ENCODE assay signal across 8 mouse cellular contexts in the genomic region with DNA sequence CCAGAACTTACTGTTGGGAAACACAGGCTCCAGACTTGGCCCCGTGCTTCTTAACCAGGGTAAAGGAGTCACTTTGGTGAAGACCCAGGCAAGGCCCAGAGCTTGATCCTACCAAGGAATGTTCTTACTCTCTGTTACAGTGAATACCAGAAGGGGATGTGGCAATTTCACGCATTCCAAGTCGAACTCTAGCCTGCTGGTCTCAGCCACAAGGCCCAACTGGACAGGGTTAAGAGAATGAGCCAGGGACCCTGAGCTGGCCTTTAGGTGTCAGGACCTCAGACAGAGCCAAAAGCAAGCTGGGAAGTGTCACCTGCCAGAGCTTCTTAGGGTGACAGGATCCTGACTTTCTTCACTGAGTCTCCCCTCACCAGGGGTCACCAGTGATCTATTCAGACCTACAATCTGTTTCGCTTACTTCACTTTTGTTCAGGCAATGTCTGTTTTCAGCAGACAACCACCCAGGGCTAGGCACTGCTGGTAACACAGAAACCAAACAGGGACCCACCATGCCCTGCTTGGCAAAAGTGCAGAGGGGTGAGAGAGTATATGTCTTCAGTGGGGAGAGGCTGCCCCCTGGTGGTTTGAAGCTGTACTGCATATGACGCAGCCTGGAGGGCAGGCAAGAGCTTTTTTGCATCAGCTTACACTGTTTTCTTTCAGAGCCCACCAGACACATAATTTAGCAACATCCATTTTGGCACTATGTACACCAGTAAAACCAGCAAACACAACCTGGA.
DNase-seq lines count a peak whose midpoint lies in the region; TF ChIP-seq lines count a peak whose summit lies in the region.

No protein-coding gene starts in this region.

- no peak overlapping the region for H3K27ac ChIP-seq in ES-E14 (ENCODE audit: insufficient read depth, low read depth, low read length, poor library complexity, severe bottlenecking)

- no peaks in the 10 kb centered on the region for H3K9me3 ChIP-seq in ES-E14 (ENCODE audit: control insufficient read depth, insufficient read depth, low read depth, low read length)

- DNase-seq in ES-E14 (ENCODE audit: low read depth, low spot score) = peak; percentile 54
- DNase-seq in adrenal gland, postnatal 14 days = peak; percentile 87
- peak; percentile 60 for DNase-seq in embryo, embryonic 11.5 days (ENCODE audit: low read depth, low spot score)
- DNase-seq in heart, adult 8-10 months (ENCODE audit: low spot score) = peak; percentile 42
- peak; percentile 14 for DNase-seq in layer of hippocampus, adult 9-11 months
- DNase-seq in lung, postnatal 25 days (ENCODE audit: low spot score) = peak; percentile 57
- peak; percentile 68 for DNase-seq in right cerebral cortex, postnatal 25 days
- peak; percentile 58 to 63 for DNase-seq in urinary bladder, postnatal 36 days (ENCODE audit: low spot score in 2 of 2)

- H3K9ac ChIP-seq in ES-E14 (ENCODE audit: insufficient read depth, low read depth, low read length, poor library complexity, severe bottlenecking) = no peak overlapping the region

- no peaks in the 10 kb centered on the region for H3K4me1 ChIP-seq in ES-E14 (ENCODE audit: control insufficient read depth in 2 of 2, insufficient read depth in 2 of 2, low read length in 2 of 2, poor library complexity in 1 of 2)

- H3K36me3 ChIP-seq in ES-E14 (ENCODE audit: control insufficient read depth, insufficient read depth, low read length, poor library complexity, severe bottlenecking) = no peaks in the 10 kb centered on the region

- in situ Hi-C loops in ES-E14 (cut with MboI; ENCODE audit: low sequenced_read_pairs in 2 of 2, unreplicated experiment in 2 of 2) = loop anchor here (25.0 kb wide), 1 partner anchor 345 kb away; the partner anchor contains the start of genes Hmx2 (in 2 of the 2) and Hmx3 (in 2 of the 2)

- no peak overlapping the region for H3K4me3 ChIP-seq in ES-E14 (ENCODE audit: insufficient read depth in 1 of 2, low read depth in 1 of 2, low read length in 2 of 2, poor library complexity in 1 of 2, severe bottlenecking in 1 of 2)

TF ChIP-seq in ES-E14, 5 proteins besides CTCF, POLR2A, EP300 and RAD21:
- no peak for TF ChIP-seq HCFC1 (IDR thresholded peaks at IDR 0.05; ENCODE audit: borderline replicate concordance, insufficient read depth, low read length)
- peak; percentile 98 for TF ChIP-seq ZC3H11A (IDR thresholded peaks at IDR 0.05; ENCODE audit: borderline replicate concordance, low read depth, low read length)
- TF ChIP-seq MAFK (IDR thresholded peaks at IDR 0.05; ENCODE audit: insufficient read depth, low read depth, low read length) = no peak
- no peak for TF ChIP-seq CHD2 (IDR thresholded peaks at IDR 0.05; ENCODE audit: low read depth, low read length)

Comparison
In these comparisons a context has a peak if more than half of its experiments do, and no peak if none do; other contexts are left out.
1. DNase-seq: peak in every context shown above with its lines; median percentile 87 in adrenal gland, postnatal 14 days; 68 in right cerebral cortex, postnatal 25 days; 60 in urinary bladder, postnatal 36 days; 60 in embryo, embryonic 11.5 days; 57 in lung, postnatal 25 days; 54 in ES-E14; 42 in heart, adult 8-10 months; 14 in layer of hippocampus, adult 9-11 months.